Mouse (Mus musculus): Measurements from ENCODE around the gene Rgs7. TPM values are rescaled to one million over a fixed set of nuclear protein-coding genes. Genes with fewer than 3 reads are reported as not detected.

Gene Rgs7
- total RNA-seq (2021) = under 1 TPM; 0.15 to 0.20 TPM
- long read RNA-seq, experiment 1, partial matches to known transcripts = 0 of 1 reads
- long read RNA-seq, experiment 1, other reads (novel, unspliced or antisense) = 1 of 1 reads
- long read RNA-seq, experiment 2, partial matches to known transcripts = 0 of 2 reads
- long read RNA-seq, experiment 2, other reads (novel, unspliced or antisense) = 2 of 2 reads

DNA sequence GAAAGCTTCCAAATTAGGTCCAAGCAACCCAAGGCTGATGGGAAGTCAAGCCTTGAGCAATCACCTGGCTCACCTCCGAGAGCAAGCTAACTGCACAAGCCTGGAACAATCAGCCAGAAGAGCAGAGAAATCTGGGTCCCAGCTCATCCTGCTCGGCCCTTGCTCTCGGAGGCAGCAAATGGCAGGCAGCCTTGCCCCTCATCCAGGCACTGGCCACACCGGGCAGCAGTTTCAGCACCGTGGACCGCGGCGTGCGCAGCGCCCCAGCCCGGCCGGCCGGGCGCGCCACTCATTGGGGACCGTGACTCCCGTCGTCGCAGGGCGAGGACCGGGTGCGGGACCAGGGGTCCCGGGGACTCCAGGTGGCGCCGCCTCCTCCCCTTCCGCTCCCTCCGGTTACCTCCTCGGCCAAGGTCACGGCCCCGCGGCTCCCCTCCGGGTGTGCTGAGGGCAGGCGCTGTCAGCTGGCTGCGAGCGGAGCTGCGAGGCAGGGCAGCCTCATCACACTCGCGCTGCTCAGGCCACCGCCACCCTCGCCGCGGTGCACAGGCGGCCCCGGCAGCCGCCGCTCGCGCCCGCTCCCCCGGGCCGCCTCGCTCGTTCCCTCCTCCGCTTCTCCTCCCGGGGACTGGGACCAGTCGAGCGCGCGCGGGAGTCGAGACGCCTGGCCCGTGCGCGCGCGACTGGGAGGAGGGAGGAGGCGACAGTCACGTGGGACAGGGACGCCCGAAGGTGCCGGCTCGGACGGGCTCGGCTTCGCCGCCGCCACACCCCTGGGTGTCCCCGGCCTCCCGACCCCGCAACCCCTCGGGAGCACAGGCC is at the start of gene Rgs7:
Gene Rgs7, minus strand, starts transcription at position 640 of the 822 bp plus-strand sequence.
- intact Hi-C loops (cut with DNase I) = no loop called here
- peak in 1 of 2 experiments; percentile 15 for DNase-seq

DNA sequence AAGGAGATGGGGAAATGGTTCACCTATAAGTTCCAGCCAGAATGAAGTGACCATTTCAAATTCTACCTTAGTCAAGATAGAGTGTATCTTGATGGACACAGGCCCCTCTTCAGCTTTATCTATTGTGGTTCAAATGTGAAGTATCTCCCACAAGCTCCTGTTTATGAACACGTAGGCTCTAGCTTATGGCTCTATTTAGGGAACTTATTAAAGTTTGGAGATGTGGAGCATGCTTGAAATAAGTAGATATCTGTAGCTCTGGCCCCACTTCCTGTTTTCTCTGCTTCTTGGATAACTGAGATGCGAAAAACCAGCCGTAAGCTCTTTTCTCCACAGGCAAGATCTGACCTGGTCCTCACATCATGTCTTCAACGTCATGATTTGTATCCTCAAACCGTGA is 48.4 kb upstream of the Rgs7 start:
- DNase-seq = no peak
- intact Hi-C loops (cut with DNase I) = no loop called here

DNA sequence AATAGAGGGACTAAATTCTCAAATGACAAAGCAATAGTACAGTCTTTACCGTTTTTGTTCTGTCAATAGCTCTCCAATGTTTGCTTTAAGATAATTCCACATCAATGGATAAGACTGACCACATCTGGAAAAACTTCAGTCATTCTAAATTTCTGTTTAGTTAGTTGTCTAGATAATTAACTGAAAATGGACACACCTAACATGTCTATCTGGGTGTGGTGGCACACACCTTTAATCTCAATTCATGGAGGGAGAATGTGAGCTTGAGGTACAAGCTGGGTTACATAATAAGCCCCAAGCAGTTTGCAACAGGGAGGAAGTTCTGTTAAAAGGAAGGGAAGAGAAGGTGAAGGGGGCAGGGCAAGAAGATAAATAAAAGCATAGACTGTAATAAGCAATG is 45.0 kb upstream of the Rgs7 start:
- no peak for DNase-seq
- intact Hi-C loops (cut with DNase I) = no loop called here

DNA sequence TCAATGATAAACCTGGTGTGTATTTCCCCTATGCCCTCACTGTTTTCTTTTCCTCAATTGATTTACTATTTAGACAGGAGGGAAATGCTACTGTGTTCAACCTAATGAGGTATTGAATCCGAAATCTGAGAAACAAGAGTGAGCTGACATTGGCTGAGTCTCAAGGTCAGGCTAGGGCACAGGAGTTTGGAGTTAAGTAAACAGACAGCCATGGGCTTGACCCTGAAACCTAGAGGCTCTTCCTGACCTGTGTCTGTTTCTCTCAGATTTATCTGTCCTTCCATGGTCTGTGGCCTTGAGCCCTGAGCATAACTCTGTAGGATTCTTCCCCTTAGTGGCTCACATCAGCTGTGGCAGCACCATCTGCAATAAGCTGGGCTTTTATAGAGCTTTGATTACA is 37.6 kb upstream of the Rgs7 start:
- no peak for DNase-seq
- intact Hi-C loops (cut with DNase I) = no loop called here

DNA sequence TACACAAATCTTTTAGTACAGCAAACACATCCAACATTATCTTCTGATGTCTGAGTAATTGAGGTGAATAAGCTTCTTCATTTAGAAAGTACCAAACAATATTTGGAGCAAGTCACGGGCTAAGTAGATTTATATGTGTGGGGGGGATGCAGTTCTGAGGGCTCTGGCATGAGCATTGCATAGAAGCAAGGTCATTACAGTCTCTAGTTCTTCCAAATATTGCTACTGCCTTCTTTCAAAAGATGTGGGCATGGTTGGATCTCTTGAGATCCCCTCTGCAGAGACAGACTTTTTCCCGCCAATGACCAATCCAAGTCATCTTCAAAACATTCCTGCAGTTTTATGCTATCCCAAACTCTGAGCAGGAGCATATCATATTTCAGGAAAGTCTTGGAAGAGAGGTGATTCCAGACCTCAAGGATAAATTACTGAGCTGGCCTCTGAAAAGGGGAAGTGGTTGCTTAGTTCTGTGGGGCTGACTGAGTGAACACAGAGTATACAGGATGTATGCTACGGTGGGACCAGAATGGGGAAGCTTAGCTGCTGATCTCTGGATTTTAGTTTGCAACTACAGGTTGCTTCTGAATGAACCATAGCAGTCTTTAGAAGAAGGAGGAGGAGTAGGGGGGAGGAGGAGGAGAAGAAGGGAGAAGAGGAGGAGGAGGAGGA is 32.5 kb upstream of the Rgs7 start:
- intact Hi-C loops (cut with DNase I) = no loop called here
- DNase-seq = no peak

DNA sequence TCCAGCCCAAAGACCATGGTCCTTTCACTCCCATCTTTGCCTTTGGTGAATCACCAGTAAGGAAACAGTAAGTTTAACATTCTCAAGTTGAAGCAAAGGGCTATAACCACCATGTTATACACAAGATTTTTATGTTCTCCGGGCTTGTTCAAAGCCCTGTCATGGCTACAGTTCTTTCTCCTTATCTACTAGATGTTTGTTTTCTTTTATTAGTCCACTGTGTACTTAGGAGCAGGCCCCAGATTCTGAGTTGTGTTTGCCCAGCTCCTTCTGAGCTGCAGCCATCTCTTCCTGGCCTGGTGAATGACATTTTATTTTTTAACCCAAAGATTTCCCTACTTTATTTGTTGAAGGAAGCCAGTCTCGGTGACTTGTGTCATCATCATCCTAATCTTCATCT is 31.3 kb upstream of the Rgs7 start:
- intact Hi-C loops (cut with DNase I) = no loop called here
- DNase-seq = no peak

DNA sequence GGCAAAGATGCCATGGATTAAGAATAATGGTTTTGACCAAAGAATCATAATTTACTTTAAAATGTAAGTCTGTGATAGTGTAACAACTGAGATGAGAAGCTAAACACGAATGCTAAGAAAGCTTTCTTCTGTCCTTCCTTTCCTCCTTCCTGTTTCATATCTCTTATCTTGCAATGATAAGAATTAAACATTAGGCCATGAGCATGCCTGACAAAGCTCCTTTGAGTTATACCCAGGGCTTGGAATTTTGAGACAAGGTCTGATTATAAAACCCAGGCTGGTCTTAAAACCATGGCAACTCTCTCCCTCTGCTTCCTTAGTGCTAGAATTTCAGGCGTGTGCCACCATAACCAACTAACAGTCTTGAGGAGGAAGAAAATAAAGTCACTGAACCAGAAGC is 22.2 kb upstream of the Rgs7 start:
- intact Hi-C loops (cut with DNase I) = no loop called here
- DNase-seq = no peak

DNA sequence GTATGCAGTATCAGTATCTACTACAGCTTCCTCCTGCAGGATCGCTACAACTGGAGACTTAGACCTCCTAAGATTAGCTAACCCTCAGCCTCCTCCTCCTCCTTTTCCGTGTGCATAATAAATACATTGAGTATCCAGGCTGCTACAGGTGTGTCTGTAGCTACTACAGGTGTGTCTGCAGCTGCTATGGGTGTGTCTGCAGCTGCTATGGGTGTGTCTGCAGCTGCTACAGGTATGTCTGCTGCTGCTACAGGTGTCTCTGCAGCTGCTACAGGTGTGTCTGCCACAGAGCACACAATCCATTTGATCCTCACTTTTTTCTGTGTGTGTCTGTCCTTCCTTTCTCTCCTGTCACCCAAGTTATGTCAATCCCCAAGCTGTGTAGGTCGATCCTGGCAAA is 19.9 kb upstream of the Rgs7 start:
- no peak for DNase-seq
- intact Hi-C loops (cut with DNase I) = no loop called here

DNA sequence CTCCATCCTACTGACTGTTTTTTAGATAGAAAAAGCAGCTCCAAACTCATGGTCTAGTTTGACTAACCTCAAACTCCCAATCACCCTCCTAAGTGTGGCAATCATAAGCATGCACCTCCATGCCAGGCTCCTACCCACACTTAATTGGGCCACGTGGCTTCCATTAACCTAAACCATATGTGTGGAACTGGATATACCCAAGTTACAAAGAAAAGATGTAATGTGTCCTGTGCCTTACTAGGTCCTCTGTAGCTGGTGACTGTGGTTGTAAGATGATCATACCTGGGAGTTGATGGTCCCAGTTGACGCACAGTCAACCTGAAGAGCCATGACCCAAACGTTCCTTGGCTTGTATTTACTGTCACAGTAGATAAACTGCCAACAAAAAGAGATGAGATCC is 17.7 kb upstream of the Rgs7 start:
- DNase-seq = no peak
- intact Hi-C loops (cut with DNase I) = no loop called here

DNA sequence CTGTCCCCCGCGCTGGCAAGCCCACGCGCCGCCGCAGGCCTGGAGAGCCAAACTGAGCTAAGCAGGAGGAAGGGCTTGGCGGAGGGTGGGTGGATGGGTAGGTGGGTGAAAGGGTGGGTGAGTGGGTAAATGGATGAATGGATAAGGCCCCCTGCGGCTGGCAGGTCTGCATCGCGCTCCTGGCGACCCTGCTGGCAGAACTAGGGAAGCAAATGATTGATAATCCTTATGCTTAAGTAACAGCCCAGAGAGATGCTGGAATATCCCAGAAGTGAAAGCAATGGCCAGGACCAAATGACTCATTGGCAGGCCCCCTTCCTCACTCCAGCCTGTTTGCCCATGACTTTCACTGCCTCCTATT is 363 bp upstream of the Rgs7 start:
- no peak for DNase-seq
- intact Hi-C loops (cut with DNase I) = no loop called here

DNA sequence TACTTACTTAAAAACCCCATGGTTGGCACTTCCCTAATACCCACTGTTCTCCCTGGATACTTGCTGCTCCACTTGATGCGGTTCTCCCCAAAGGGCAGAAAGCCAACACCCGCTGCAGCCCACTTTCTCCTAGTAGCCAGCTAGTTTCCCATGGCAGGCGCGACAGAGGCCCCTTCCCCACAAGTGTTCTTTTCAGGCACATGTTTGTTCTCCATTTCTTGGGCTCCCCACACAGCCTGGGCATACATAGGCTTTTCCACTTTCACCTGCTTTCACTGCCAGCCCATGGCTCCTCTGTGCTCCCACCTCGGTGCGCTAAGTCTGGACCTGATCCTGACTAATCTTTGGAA is 814 bp downstream of the Rgs7 start:
- no peak for DNase-seq
- intact Hi-C loops (cut with DNase I) = no loop called here

DNA sequence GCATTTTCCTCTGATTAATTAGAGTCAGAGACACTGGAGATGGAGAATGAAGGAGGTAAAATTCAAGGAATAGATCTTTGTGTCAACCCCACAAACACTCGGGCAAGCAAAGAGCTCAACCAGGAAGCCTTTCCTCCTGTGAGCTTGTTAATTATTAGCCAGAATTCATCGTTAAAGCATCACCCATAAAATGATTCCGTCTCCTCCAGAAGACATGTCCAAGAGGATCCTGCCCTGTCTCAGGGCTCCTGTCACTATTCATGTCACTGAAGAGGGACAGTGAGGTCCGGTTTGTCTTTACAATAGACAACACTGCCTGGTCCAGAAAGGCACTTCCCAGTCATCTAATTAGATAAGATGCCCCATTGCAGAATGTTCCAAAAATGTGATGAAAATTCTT is 7.2 kb downstream of the Rgs7 start:
- no peak for DNase-seq
- intact Hi-C loops (cut with DNase I) = no loop called here

DNA sequence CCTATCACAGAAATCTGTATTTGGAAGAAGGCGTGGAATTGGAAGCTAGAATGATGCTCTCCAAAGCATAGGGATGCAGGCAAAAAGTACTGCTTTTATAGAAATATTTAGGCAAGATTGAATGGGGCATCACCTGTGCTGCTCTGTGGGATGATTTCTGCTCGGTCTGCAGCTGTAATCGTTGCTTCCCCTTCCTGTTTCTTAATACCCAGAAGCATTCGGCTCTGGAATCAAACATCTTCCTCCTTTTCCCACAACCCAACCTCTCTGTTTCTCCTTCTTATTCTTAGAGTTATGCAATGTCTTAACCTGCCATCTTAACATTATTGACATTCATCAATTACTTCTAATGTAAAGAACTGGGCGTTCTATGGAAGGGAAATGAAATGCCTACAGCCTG is 19.2 kb downstream of the Rgs7 start:
- DNase-seq = no peak

DNA sequence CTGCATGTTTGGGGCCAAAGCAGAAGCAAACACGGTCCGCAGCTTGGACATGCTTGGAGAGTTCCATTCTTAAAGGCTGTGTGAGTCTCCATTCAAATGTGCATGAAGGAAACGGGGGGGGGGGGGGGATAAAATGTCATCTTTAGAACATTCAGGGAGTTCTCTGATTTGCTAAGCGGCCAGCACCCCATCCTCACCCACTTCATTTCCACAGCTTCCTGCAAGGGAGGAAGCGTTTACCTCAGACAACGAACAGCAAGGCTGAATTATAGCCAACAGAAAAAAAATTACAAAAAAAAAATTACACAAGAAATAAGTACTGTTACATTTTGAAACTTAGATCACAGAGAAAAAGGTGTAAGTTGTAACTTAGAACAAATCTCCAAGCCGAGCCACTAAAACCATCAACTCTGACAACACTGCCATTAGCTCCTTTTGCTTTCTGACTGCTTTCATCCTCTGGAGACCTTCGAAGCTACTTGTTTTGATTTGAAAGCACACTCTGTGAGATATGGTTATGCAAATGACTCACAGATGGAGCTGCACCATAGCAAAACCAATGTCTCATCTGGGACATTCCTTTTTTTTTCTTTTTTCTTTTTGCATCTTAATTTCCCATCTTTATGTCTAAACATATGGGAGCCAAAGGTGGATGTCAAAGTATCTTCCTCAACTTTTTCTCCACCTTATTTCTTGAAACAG is 23.1 kb downstream of the Rgs7 start:
- no peak for DNase-seq
- intact Hi-C loops (cut with DNase I) = no loop called here

More for the DNA sequence above, 19.2 kb downstream of the Rgs7 start:
- intact Hi-C loops (cut with DNase I) = no loop called here

DNA sequence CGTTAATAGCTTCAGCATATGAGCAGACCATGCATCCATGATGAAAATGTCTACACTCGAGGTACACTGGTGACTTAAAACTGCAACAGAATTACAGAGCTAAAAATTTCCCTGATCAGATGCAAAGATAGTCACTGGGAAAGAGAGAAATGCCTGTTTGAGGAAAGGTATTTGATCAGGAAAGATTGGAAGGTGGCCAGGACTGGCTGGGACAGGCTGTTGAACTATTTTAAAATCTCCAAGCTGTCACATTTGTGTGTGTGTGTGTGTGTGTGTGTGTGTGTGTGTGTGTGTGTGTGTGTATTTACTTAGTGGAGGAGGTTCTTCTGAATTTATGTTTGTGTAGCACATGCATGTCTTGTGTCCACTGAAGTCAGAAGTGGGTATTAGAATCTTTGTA is 27.7 kb downstream of the Rgs7 start:
- intact Hi-C loops (cut with DNase I) = no loop called here
- DNase-seq = no peak

DNA sequence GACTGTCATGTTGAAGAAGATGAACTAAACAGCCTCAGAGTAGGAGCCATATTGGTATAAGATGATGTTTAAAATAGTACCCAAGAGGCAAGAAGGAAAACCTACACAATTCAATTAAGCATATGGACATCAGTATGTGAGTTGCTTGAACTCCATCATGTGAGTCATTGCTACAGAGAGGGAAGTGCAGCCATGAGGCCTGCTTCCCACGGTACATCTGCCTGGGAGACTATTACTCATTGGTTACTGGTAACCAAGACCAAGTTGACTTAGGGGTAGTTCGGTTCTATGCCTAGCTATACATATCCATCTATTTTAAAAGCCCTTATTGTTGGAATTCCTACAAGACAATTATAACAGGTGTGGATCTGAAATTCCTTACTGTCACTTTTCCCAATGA is 29.9 kb downstream of the Rgs7 start:
- intact Hi-C loops (cut with DNase I) = no loop called here

DNA sequence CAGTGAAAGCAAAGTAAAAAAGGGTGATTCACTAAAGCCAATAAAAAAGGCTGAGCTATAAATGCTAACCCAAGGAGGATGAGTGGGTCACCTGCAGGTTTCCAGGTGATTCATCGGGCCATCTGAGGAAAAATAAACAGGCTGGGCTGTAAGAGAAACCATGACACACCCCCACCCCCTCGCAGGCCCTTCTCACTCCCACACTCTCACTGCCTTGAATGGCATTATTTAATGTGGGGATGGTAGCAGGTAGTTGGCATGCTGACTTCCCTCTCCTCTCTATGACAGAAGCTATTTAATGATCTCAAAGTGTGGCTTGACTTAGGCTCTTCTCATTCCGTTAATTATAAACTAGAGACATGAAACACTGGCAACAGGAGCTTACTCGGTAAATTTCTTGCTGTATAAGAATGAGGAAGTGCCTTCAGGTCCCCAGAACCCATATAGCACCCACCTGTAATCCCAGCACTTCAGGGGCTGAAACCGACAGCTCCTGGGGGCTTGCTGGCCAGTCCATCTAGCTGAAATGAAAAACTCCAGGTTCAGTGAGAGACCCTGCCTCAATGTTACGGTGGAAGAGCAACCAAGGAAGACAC is 38.2 kb downstream of the Rgs7 start:
- intact Hi-C loops (cut with DNase I) = no loop called here
- DNase-seq = no peak

More for the DNA sequence above, 29.9 kb downstream of the Rgs7 start:
- no peak for DNase-seq

DNA sequence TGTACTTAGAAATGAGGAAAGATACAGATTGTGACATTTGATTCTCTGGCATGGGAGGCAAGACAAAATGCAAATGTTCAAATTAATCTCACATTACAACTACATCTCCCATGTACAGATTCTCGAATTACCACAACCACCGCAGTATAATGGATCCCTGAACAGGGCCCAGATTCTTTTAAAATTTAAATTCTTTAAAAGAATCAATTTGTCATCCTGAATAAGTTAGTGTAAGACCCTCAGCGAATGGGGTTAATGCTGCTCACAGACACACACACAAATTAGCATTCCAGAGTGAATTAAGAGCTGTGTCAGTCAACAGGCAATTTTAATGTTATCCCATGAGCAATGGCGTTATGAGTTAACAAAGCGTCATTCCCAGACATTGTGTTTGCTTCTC is 44.3 kb downstream of the Rgs7 start:
- intact Hi-C loops (cut with DNase I) = no loop called here
- DNase-seq = no peak

DNA sequence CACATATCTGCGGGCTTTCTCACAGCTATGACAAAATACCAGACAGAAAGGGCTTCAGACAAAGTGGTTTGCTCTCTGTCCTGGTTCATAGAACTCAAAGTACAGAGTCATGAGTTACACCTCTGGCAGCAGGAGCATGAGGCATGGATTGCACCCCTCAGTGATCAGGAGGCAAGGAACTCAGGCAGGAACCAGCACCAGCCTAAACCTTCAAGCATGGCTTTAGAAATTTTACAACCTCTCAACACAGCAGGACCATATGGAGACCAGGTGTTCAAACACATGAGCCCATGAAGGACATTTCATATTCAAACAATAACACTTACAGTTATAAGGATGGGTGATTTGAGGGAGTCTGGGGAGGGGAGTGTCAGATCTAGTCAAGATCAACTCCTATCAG is 49.4 kb downstream of the Rgs7 start:
- DNase-seq = no peak
- intact Hi-C loops (cut with DNase I) = no loop called here

DNA sequence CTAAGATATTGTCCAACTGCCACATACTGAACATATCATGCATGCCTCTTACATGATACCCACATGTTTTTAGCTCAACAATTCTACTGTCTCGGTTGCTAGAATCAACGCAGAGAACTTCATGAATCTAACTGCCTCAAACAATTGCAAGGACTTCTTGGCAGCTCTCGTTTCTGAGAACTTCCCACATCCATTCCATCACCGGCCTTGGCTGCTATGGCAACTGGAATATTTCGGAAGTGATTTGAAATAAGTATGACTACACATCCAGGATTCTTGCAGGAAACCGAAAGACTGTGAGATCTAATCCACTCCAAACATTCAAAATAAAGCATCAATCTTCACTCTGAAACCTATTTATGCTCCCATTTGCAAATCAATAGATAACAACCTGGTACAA is 50.3 kb downstream of the Rgs7 start:
- DNase-seq = no peak
- intact Hi-C loops (cut with DNase I) = no loop called here

DNA sequence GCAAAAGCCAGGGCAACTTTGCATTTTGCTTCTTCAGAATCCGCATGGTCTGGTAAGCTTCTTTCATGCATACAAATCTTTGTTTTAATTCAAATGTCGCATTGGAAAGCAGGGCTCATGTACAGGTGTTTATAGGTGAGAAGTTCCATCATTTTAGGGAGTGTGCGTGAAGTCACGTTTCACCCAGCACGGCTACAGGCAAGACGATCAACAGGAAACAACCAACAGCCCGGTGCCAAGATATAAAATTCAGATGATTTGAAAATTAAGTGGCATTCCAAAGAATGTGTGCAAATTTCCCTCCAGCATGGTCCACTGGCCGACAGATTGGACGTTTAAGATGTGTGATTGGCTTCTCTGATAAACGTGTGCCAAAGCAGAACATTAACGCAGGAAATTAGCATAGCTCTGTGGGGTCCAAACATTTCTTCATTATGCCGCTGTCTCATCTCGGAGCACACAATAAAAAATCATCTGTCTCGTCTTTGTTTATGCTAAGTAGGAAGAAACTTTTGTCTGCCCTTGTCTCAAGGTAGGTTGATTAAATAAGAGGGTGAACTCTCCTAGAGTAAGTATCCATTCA is 58.6 kb downstream of the Rgs7 start:
- no peak for DNase-seq
- intact Hi-C loops (cut with DNase I) = no loop called here
